Mouse (Mus musculus) small intestine, adult 2 months (tissue): ENCODE measurements around the gene BC049352. TPM values are rescaled to one million over a fixed set of nuclear protein-coding genes. Genes with fewer than 3 reads are reported as not detected.
A peak's percentile ranks its signal among the peaks of the same experiment; 100 is the strongest.

Source experiments
- H3K27ac ChIP-seq: fragments of 200-500 bp; 2 replicates; pipeline ENCODE4 v1.5.1; 2012; ENCODE audit warnings: low read depth, low read length, control low read depth, inconsistent platforms; ENCODE audit not compliant: insufficient read depth
- H3K27me3 ChIP-seq: fragments of 200-500 bp; 2 replicates; pipeline ENCODE4 v1.6.1; 2012; ENCODE audit warnings: mild to moderate bottlenecking, moderate library complexity, low read length, inconsistent platforms; ENCODE audit not compliant: control insufficient read depth, insufficient read depth
- H3K36me3 ChIP-seq: fragments of 200-500 bp; 2 replicates; pipeline ENCODE4 v1.6.1; 2012; ENCODE audit warnings: mild to moderate bottlenecking, low read length, control low read depth, inconsistent platforms; ENCODE audit not compliant: control insufficient read depth, insufficient read depth
- H3K4me1 ChIP-seq: fragments of 200-500 bp; 2 replicates; pipeline ENCODE4 v1.6.1; 2012; ENCODE audit warnings: low read length, inconsistent platforms, mixed read lengths; ENCODE audit not compliant: control insufficient read depth, insufficient read depth, insufficient read length
- H3K4me3 ChIP-seq: fragments of 200-500 bp; 2 replicates; pipeline ENCODE4 v1.5.1; 2012; ENCODE audit warnings: low read depth, mild to moderate bottlenecking, control low read depth, inconsistent platforms, low read length, moderate library complexity
- CTCF ChIP-seq: fragments of 200-500 bp; IDR thresholded peaks from 2 replicates; pipeline ENCODE4 v1.5.1; 2012; ENCODE audit warnings: low read depth, mild to moderate bottlenecking, control low read depth, inconsistent platforms, low read length, moderate library complexity, mixed read lengths; ENCODE audit not compliant: insufficient replicate concordance, insufficient read length; ENCODE audit errors: extremely low read depth
- POLR2A ChIP-seq: fragments of 200-500 bp; IDR thresholded peaks from 2 replicates; pipeline ENCODE4 v1.6.1; 2012; ENCODE audit warnings: low read depth, mild to moderate bottlenecking, control low read depth, inconsistent platforms, low read length, moderate library complexity
- WGBS: fragments of 180-500 bp; shearing (Covaris S2); methylation state at CpG from one replicate; pipeline ENCODE4 v1.1.7; 2018; 5-methylcytosine and 5-hydroxymethylcytosine counted together
- polyA plus RNA-seq: library from polyadenylated mRNA; depleted of rRNA; stranded (reverse); fragments of >200 nt; gene quantifications from 2 replicates; pipeline ENCODE4 v1.2.3, GENCODE M21; 2012

BC049352 gene
- polyA plus RNA-seq, 1 experiment, result 0.10 TPM

DNA sequence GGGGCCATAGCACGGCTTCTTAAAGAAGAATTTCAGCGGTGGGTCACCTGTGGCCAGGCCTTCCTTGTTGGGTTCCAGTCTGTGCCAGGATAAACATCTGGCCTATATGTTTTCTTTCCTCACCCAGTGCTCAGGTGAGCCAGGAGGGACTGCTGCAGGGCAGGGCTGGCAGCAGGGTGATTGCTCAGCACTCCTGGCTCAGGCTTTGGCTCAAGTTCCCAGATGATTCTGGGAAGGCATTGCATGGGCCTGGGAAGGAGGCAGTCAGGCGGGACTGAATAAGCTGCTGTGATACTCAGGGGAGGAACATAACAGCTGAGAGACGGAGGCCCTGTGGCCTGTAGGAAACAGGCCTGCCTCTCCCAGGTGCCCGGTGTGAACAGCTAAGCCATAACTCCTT lies 23.3 kb downstream of the BC049352 start:
- TF ChIP-seq CTCF (no peak), POLR2A (no peak)
- H3K36me3 ChIP-seq, result peaks cover 11% of the 10 kb centered on the region
- no peaks in the 10 kb centered on the region for H3K27me3 ChIP-seq
- 25% methylated on average over 5 of the region's 5 CpGs for WGBS
- H3K4me1 ChIP-seq, result peaks cover 33% of the 10 kb centered on the region
- H3K27ac ChIP-seq, result peak overlapping the region; percentile 91
- H3K4me3 ChIP-seq, result no peak overlapping the region

DNA sequence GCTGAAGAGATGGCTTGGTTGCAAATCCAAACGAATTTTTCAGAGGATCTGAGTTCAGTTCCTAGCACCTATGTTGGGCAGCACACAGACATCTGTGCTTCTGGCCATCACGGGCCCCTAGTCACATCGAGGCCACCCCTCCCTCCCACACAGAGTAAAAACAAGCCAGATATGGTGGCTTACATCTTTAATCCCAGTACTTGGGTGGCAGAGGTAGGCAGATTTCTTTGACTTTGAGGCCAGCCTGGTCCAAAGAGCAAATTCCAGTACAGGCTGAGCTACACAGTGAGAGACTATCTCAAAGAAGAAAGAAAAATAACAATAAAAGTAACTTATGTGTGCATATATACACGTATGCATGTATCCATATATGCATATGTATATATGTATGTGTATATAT lies 24.3 kb downstream of the BC049352 start:
- no peak overlapping the region for H3K27ac ChIP-seq
- no peak for TF ChIP-seq CTCF
- TF ChIP-seq POLR2A, result no peak
- no peak overlapping the region for H3K4me3 ChIP-seq
- peaks cover 2% of the 10 kb centered on the region; the same call in 1 of the 2 replicates for H3K36me3 ChIP-seq
- H3K4me1 ChIP-seq, result peaks cover 28% of the 10 kb centered on the region; the same call in 1 of the 2 replicates
- H3K27me3 ChIP-seq, result no peaks in the 10 kb centered on the region
- WGBS, result 60% methylated on average over 4 of the region's 4 CpGs

DNA sequence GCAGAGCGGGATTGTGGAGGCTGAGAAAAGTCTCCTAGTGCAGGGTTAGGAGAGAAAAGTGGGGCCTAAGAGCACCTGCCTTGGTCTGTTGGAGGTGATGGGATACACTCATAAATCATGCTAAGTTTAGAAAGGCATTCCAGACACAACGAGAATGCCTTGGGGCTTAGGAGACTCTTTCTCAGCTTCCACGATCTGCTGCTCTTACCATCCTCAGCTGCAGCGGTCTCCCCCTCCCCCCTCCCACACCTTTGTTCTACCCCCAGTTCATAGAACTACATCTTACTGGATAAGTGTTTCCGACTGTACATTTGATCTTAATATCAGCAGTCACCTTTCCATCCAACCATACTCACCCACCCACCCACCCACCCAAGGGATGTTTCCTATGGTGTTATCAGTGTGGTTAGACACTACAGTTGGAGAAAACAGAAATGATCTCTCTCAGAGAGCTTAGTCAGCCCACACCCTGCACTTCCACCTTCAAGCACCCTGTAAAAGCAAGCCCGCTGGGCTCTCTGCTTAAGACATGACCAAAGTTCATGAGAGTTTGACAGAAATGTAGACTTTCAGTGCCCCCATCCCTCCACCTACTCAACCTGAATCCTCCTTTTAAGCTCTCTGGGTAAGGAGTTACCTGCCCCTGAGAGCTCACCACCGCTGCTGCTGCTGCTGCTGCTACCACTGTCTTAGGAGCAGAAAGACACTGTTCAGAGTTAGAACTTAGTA lies 25.4 kb downstream of the BC049352 start:
- TF ChIP-seq POLR2A (no peak), CTCF (no peak)
- Histone ChIP-seq H3K27ac (no peak overlapping the region), H3K4me1 (peaks cover 21% of the 10 kb centered on the region; the same call in 1 of the 2 replicates), H3K27me3 (no peaks in the 10 kb centered on the region), H3K4me3 (no peak overlapping the region), H3K36me3 (no peaks in the 10 kb centered on the region)
- WGBS, result 67% methylated on average over 7 of the region's 7 CpGs

DNA sequence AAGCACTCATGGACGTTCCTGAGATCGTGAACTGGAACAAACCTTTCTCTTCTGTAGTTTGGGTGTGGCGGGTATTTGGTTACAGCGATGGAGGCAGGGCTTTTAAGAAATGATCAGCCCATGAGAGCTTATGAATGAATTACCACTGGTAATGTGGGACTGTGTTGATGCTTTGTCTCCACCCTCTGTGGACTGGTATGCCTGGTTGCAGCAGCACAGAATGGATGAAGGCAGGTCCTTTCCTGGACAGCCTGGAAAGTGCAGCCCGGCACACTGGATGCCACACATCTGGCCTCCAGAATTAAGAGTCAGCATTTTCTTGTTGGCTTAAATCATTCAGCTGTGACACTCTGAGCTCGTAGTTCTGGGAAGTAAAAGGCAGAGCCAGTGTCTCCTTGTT lies 30.2 kb downstream of the BC049352 start:
- Histone ChIP-seq H3K36me3 (no peaks in the 10 kb centered on the region), H3K27ac (no peak overlapping the region), H3K27me3 (no peaks in the 10 kb centered on the region), H3K4me3 (no peak overlapping the region), H3K4me1 (peaks cover 2% of the 10 kb centered on the region; the same call in 1 of the 2 replicates)
- TF ChIP-seq POLR2A (no peak), CTCF (no peak)
- 58% methylated on average over 6 of the region's 6 CpGs for WGBS

DNA sequence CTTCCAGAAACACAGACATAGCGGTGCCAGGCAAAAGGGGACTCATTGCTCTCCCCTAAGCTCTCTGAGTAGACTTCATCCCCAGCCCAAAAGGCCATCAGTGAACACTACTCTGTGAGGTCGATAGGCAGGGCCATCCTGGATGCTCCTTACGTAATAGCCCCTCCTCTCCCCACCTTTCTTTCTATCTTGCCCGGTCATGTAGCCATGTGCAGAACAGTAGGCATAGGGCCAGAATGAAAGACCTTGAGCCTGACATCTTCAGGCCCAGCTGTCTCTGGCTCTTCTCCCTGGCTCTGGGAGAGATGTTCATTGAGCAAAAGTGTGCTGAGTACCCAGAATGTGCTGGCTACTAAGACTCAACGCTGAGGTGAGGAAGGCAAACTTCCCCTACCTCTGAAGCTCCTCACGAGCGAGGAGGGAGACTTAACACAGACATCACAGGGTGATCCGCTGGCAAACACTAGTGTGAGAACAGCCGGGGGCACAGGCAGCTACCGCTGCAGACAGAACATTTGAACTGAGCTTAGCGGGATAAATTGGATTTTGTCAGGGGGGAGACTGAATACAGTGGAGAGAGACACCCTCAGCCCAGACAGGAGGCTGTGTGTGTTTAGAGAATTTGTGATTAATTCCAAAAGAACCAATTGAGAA lies 33.8 kb downstream of the BC049352 start:
- no peaks in the 10 kb centered on the region for H3K4me1 ChIP-seq
- no peak overlapping the region for H3K4me3 ChIP-seq
- no peak overlapping the region for H3K27ac ChIP-seq
- TF ChIP-seq CTCF (no peak), POLR2A (no peak)
- 69% methylated on average over 11 of the region's 11 CpGs for WGBS
- no peaks in the 10 kb centered on the region for H3K36me3 ChIP-seq
- no peaks in the 10 kb centered on the region for H3K27me3 ChIP-seq

DNA sequence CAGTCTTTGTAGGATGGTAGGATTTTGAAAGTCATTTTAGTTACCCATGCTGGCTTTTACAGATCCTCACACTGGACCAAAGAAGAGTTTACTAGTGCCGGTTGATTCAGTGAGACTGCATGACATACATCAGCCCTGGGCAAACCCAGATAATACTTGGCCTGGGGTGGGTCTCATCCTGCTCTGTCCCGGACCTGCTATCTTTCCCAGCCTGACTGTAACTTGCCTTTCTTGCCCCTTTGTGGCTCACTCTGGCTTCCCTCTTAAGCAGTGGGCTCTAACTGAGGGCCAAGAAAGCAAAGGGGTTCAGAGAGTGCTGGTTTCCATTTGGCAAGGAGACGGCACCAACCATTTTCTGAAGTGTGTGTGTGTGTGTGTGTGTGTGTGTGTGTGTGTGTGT lies 37.8 kb downstream of the BC049352 start:
- Histone ChIP-seq H3K27me3 (no peaks in the 10 kb centered on the region), H3K4me1 (no peaks in the 10 kb centered on the region), H3K4me3 (no peak overlapping the region), H3K27ac (no peak overlapping the region), H3K36me3 (no peaks in the 10 kb centered on the region)
- WGBS, result 94% methylated on average over 3 of the region's 3 CpGs
- TF ChIP-seq CTCF, result no peak

DNA sequence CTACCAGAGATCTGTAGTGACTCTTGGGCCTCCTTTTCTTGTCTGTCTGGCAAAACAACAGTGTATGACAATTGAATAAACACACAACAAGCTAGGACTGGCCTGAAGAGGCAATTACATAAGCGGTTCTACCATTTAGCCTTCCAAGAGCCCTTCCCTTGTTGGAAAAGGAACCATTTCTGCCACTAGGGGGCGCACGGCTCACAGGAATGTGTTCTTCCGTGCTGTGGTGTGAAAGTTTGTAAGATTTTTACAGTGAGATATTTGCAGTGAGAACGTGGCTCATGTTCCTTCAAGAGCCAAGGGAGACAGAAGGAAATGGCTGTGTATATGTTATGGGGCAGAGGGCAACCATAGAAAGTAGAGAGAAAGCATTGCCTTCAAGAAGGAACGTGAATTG lies 39.8 kb downstream of the BC049352 start:
- TF ChIP-seq POLR2A (no peak), CTCF (peak; percentile 81; the same call in 1 of the 2 replicates)
- WGBS, result 8% methylated on average over 6 of the region's 6 CpGs
- H3K36me3 ChIP-seq, result no peaks in the 10 kb centered on the region

DNA sequence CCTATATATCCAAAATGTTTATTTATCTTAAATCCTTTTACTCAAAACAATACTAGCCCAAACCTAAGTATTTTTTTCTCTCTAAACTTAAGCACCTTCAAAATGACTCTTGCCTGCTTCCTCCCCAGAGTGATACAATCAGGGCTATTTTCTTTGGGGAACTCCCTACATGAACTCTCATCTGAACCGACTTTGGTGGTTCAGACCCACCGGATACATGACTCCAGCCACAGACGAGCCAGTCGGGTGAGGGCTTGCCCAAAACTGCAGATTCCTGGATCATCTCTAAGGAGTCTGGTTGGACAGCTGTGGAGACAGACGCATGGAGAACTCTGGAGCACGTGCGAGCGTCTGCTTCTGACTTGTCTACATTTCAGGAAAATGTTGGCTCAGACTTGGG lies 47.6 kb downstream of the BC049352 start:
- 68% methylated on average over 8 of the region's 8 CpGs for WGBS
- H3K27me3 ChIP-seq, result no peaks in the 10 kb centered on the region
- TF ChIP-seq CTCF (no peak), POLR2A (no peak)
- no peak overlapping the region for H3K4me3 ChIP-seq
- no peak overlapping the region for H3K27ac ChIP-seq
- H3K4me1 ChIP-seq, result no peaks in the 10 kb centered on the region
- H3K36me3 ChIP-seq, result no peaks in the 10 kb centered on the region

More for the DNA sequence above, 39.8 kb downstream of the BC049352 start:
- Histone ChIP-seq H3K4me3 (no peak overlapping the region), H3K27ac (no peak overlapping the region), H3K4me1 (no peaks in the 10 kb centered on the region), H3K27me3 (no peaks in the 10 kb centered on the region)
